Mouse (Mus musculus) layer of hippocampus, postnatal 25 days (tissue): ENCODE data around the gene Catsper1. TPM values are rescaled to one million over a fixed set of nuclear protein-coding genes. Genes with fewer than 3 reads are reported as not detected.

Source experiments
- DNase-seq, 2 experiments: peaks; one replicate each; pipeline ENCODE4 v3.0.0; 2022; ENCODE audit warnings: mixed read lengths in 2 of 2, low spot score in 1 of 2; ENCODE audit errors: extremely low spot score in 1 of 2
- total RNA-seq, 2 experiments: library from RNA; stranded (reverse); gene quantifications; 2 replicates each; pipeline ENCODE4 v1.2.3; 2021

Gene Catsper1
- not detected for total RNA-seq

DNA sequence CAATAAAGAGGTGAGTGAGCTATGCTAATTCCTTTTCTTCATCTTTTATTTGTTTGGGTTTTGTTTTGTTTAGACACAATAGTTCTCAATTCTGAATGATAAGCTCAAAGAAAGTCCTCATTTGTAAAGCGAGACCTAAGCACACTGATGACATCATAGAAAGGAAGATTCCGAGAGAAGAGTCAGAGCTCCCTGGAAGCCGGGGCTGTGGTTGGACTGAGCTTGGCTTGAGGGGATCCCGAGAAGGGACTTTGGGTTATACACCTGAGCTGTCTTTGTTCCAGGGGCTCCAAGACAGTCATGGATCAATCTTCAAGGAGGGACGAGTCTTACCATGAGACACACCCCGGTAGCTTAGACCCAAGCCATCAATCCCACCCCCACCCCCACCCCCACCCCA lies at the start of gene Catsper1:
TSS of gene Catsper1 (plus strand) at position 301 of the 400 bp plus-strand sequence.
- no peak for DNase-seq

GRCm38 (mm10) chr19:5294972-5295735 lies 40.4 kb upstream of the Catsper1 start, which contains the start of gene Sf3b2:
Sf3b2 (minus strand) TSS chr19:5295455.
- DNase-seq: peak; percentile 90 to 93

DNA sequence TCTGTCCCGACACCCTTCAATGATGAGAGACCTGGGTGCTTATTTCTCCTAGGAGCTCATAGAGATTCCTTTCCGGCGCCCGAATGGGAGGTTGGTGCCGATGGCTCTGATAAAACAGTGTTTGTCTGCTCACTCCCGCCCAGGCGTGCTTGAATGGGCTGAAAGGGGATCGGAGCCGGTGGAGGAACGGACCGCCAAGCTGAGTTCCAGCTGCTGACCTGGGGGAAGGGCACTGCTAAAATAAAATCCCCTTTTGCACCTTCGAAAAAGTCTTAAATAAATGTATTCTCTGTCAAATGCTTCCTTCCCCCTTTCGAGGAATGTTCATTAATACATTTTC lies 39.8 kb upstream of the Catsper1 start:
- no peak for DNase-seq

- peak in 1 of 2 experiments; percentile 26 for DNase-seq
Observed at GRCm38 (mm10) chr19:5296630-5297029, 38.9 kb upstream of the Catsper1 start.

- DNase-seq: peak; percentile 42 to 55
Observed at GRCm38 (mm10) chr19:5297903-5298800, 37.4 kb upstream of the Catsper1 start, which contains the start of gene Gal3st3. Gal3st3 (plus strand) TSS chr19:5298331.

GRCm38 (mm10) chr19:5300588-5300987 lies 35.0 kb upstream of the Catsper1 start:
- DNase-seq: no peak

DNA sequence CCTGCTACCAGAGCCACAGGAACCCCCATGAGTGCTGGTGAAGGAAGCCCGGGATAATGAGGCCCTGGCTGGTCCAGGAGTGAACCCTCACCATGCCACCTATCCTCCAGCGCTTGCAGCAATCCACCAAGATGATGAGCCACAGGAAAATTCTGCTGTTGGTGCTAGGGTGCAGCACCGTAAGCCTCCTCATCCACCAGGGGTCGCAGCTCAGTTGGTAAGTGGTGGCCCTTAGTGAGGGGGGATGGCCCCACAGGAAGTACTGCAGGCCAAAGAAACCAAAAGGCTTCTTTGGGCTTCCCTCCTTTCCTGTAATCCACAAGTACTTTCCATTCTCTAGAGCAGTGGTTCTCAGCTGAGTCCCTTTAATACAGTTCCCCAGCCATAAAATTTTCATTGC lies 33.1 kb upstream of the Catsper1 start:
- peak in 1 of 2 experiments; percentile 56 for DNase-seq

DNA sequence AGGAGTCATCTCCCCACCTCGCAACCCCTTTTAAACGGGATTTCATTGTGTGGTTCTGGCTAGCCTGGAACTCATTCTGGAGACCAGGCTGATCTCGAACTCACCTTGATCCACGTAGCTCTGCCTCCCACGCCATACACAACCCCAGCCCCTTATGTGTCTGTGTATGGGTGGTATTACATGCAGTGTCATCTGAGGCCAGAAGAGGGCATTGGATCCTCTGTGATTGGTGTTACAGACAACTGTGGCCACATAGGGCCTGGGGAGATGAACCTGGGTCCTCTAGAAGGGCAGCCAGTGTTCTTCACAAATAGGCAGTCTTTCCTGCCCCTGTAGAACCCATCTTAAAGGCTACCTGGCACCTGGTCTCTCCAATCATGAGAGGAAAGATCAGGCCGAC lies 29.3 kb upstream of the Catsper1 start:
- no peak for DNase-seq

GRCm38 (mm10) chr19:5306968-5307734 lies 28.4 kb upstream of the Catsper1 start:
- no peak for DNase-seq

- DNase-seq: no peak
Observed at GRCm38 (mm10) chr19:5309025-5309424, 26.5 kb upstream of the Catsper1 start.

DNA sequence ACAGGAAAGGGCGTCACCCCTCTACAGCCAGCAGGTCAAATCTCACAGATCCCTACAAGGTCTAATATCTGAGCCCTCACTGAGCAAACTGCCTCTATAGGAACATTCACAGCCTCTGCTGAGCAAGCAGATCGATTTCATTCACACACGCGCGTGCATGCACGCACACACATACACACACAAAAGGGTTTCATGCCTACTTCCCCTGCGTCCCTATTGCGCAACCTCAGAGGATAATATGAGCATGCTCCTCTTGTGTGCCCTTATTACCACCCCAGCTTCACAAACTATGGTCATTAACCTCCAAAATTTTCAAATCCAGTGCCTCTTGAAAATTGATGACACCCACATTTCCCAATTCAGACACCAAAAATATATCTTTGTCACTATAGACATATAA lies 22.4 kb upstream of the Catsper1 start:
- DNase-seq: no peak

- no peak for DNase-seq
Observed at GRCm38 (mm10) chr19:5323801-5324200, 11.7 kb upstream of the Catsper1 start.

DNA sequence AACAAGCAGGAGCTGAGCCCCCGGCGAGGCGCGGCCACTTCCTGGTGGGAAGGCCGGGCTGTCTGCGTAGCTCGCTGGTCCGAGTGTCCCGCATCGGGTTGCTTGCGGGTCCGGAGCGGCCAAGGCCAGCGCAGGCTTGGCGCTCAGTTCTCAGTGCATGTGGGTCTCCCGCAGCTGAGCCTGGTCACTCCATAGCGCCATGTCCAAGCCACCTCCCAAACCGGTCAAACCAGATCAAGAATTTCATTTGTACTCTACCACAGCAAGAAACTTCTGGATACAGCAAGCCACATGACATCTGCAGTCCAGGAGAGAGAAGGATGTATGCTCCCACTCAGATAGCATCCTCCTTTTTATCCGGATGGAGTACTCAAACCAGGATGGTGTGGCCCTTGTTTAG lies 7.6 kb upstream of the Catsper1 start:
- DNase-seq: no peak

- no peak for DNase-seq
Observed at GRCm38 (mm10) chr19:5334741-5335140, 800 bp upstream of the Catsper1 start.

GRCm38 (mm10) chr19:5337975-5338374 lies 2.4 kb downstream of the Catsper1 start:
- DNase-seq: peak; percentile 49 to 87

DNA sequence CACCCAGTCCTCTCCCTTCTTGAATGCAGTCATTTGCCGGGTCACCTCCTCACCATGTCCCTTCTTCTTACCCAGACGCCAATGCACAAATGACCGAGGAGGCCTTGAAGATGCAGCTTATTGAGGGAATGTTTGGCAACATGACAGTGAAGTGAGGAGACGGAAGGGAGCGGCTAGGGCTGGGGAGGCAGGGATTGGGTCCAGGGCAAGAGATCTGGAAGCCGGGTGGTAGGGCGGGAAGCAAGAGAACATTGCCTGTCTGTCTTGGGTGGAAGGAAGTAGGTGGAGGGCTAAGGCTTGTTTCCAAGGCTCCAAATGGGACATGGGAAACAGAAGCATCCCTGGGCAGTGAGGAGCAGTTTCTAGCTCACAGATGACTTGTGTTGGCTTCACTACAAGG lies 5.8 kb downstream of the Catsper1 start:
- no peak for DNase-seq

- no peak for DNase-seq
Observed at GRCm38 (mm10) chr19:5345297-5346131, 10.0 kb downstream of the Catsper1 start.

GRCm38 (mm10) chr19:5348064-5348463 lies 12.5 kb downstream of the Catsper1 start:
- DNase-seq: no peak
